In the genomic region with DNA sequence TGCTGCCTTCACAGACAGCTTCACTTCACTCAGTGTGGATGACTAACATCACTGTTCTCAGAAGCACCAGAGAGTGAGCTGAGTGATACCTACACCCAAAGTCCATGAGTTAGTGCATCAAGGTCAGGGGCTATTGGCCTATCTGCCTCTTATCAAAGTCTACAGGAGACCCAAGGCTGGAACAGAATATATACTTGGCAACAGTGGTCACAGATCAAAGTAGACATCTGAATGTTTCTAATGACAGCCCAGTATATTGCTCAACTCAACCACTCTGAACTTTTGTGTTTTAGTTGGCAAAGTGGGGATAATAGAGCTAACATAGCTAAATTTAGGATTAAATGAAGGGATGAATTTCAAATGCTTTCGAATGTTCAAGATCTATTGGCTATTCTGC, we compare ENCODE assay signal across 15 mouse cellular contexts.
"Had no signal": no experiment of that assay in that cellular context is flagged by ENCODE, and none has a peak within 500 bp of the region (broad histone marks: within the 10 kb centered on the region; RNA-seq: fewer than 3 reads in every experiment).

No protein-coding gene starts in this region.

- H3K4me2 ChIP-seq: neural tube, embryonic 13.5 days; neural tube, embryonic 15.5 days; stomach, embryonic 15.5 days had no signal

- DNase-seq: right cerebral cortex, adult 18-20 months; right cerebral cortex, postnatal 14 days; right cerebral cortex, postnatal 25 days; right cerebral cortex, postnatal 4 days; spleen, adult 18-20 months; thymus, adult 18-20 months; thymus, adult 2 months; thymus, postnatal 14 days; thymus, postnatal 25 days; thymus, postnatal 36 days; thymus, postnatal 4 days had no signal

- H3K9ac ChIP-seq: neural tube, embryonic 13.5 days; neural tube, embryonic 15.5 days; stomach, embryonic 15.5 days had no signal

- H3K9me3 ChIP-seq: neural tube, embryonic 13.5 days; neural tube, embryonic 15.5 days; stomach, embryonic 15.5 days had no signal

- H3K4me1 ChIP-seq: neural tube, embryonic 15.5 days; stomach, embryonic 15.5 days had no signal

- H3K27ac ChIP-seq: neural tube, embryonic 13.5 days; neural tube, embryonic 15.5 days; stomach, embryonic 15.5 days; stomach, postnatal 0 days had no signal

- H3K27me3 ChIP-seq: neural tube, embryonic 13.5 days; neural tube, embryonic 15.5 days; stomach, embryonic 15.5 days had no signal

- H3K4me3 ChIP-seq: neural tube, embryonic 13.5 days; neural tube, embryonic 15.5 days; stomach, embryonic 15.5 days had no signal

- H3K36me3 ChIP-seq: neural tube, embryonic 13.5 days; neural tube, embryonic 15.5 days; stomach, embryonic 15.5 days had no signal
